In genomic region chr12:71337896-71338463, GRCm38 (mm10) we compare ENCODE assay signal across 20 mouse cellular contexts. TPM values are rescaled to one million over a fixed set of nuclear protein-coding genes. Genes with fewer than 3 reads are reported as not detected.
DNase-seq lines count a peak whose midpoint lies in the region; ATAC-seq and TF ChIP-seq lines count a peak whose summit lies in the region.
"Had no signal": no experiment of that assay in that cellular context is flagged by ENCODE, and none has a peak within 500 bp of the region (broad histone marks: within the 10 kb centered on the region; RNA-seq: fewer than 3 reads in every experiment).

No protein-coding gene starts in this region.

- no peaks in the 10 kb centered on the region for H3K36me3 ChIP-seq in heart, embryonic 11.5 days (ENCODE audit: control insufficient read depth, insufficient read depth, low read length)
- no peaks in the 10 kb centered on the region for H3K36me3 ChIP-seq in neural tube, embryonic 12.5 days
- no peaks in the 10 kb centered on the region for H3K36me3 ChIP-seq in hindbrain, postnatal 0 days (ENCODE audit: insufficient read depth, low read length)
- H3K36me3 ChIP-seq: forebrain, embryonic 15.5 days; limb, embryonic 12.5 days; liver, embryonic 13.5 days had no signal

- 47% methylated on average over 6 of the region's 6 CpGs for WGBS in heart, embryonic 11.5 days (ENCODE audit: insufficient replicate concordance)
- 51% methylated on average over 6 of the region's 6 CpGs for WGBS in neural tube, embryonic 12.5 days
- WGBS in hindbrain, postnatal 0 days = 56% methylated on average over 6 of the region's 6 CpGs

- peak overlapping the region; percentile 62; the same call in 1 of the 2 replicates for H3K27ac ChIP-seq in heart, embryonic 11.5 days (ENCODE audit: low read depth, low read length)
- H3K27ac ChIP-seq in neural tube, embryonic 12.5 days = no peak overlapping the region
- no peak overlapping the region for H3K27ac ChIP-seq in hindbrain, postnatal 0 days
- H3K27ac ChIP-seq: forebrain, embryonic 15.5 days; limb, embryonic 12.5 days; liver, embryonic 13.5 days had no signal

- ATAC-seq in heart, embryonic 11.5 days (replicated peaks; ENCODE audit: insufficient number of reproducible peaks, low FRiP score, low TSS enrichment) = no peak
- 0 out of 2 replicates have a peak, but pooled peaks have one; percentile 30 for ATAC-seq in neural tube, embryonic 12.5 days (ENCODE audit: low FRiP score, low read depth)
- ATAC-seq in hindbrain, postnatal 0 days = no peak
- ATAC-seq: forebrain, embryonic 15.5 days; inflammation-experienced regulatory T-cells, adult 6 months had no signal

- no peak for TF ChIP-seq CTCF in hindbrain, postnatal 0 days (IDR thresholded peaks at IDR 0.05; ENCODE audit: low read depth)

- H3K4me1 ChIP-seq in heart, embryonic 11.5 days (ENCODE audit: control insufficient read depth, insufficient read depth, low read length) = peaks cover 38% of the 10 kb centered on the region
- H3K4me1 ChIP-seq in neural tube, embryonic 12.5 days = peaks cover 26% of the 10 kb centered on the region
- 0 out of 2 replicates have a peak, but pooled peaks cover 6% of the 10 kb centered on the region for H3K4me1 ChIP-seq in hindbrain, postnatal 0 days (ENCODE audit: insufficient read depth, low read length)
- H3K4me1 ChIP-seq: liver, embryonic 13.5 days had no signal

- H3K4me2 ChIP-seq in heart, embryonic 11.5 days = no peak overlapping the region
- no peak overlapping the region for H3K4me2 ChIP-seq in neural tube, embryonic 12.5 days (replicated peaks)
- no peak overlapping the region for H3K4me2 ChIP-seq in hindbrain, postnatal 0 days (ENCODE audit: low read depth, low read length)
- H3K4me2 ChIP-seq: forebrain, embryonic 15.5 days; limb, embryonic 12.5 days; liver, embryonic 13.5 days had no signal

- intact Hi-C loops in heart, postnatal 14 days (cut with DNase I) = no loop called here

- H3K9ac ChIP-seq in heart, embryonic 11.5 days (ENCODE audit: low read depth, low read length) = no peak overlapping the region
- H3K9ac ChIP-seq in neural tube, embryonic 12.5 days = no peak overlapping the region
- no peak overlapping the region for H3K9ac ChIP-seq in hindbrain, postnatal 0 days (replicated peaks; ENCODE audit: low read length)
- H3K9ac ChIP-seq: forebrain, embryonic 15.5 days; limb, embryonic 12.5 days; liver, embryonic 13.5 days had no signal

- no peaks in the 10 kb centered on the region for H3K9me3 ChIP-seq in heart, embryonic 11.5 days (replicated peaks; ENCODE audit: control insufficient read depth, low read length)
- H3K9me3 ChIP-seq in neural tube, embryonic 12.5 days = no peaks in the 10 kb centered on the region
- no peaks in the 10 kb centered on the region for H3K9me3 ChIP-seq in hindbrain, postnatal 0 days (ENCODE audit: low read length)
- H3K9me3 ChIP-seq: forebrain, embryonic 15.5 days; limb, embryonic 12.5 days; liver, embryonic 13.5 days had no signal

- no peak overlapping the region for H3K4me3 ChIP-seq in heart, embryonic 11.5 days (ENCODE audit: low read depth, low read length)
- no peak overlapping the region for H3K4me3 ChIP-seq in neural tube, embryonic 12.5 days
- no peak overlapping the region for H3K4me3 ChIP-seq in hindbrain, postnatal 0 days (ENCODE audit: low read length)
- H3K4me3 ChIP-seq: forebrain, embryonic 15.5 days; limb, embryonic 12.5 days; liver, embryonic 13.5 days had no signal

- H3K27me3 ChIP-seq in heart, embryonic 11.5 days (ENCODE audit: control insufficient read depth, insufficient read depth, low read length) = no peaks in the 10 kb centered on the region
- no peaks in the 10 kb centered on the region for H3K27me3 ChIP-seq in neural tube, embryonic 12.5 days (replicated peaks)
- no peaks in the 10 kb centered on the region for H3K27me3 ChIP-seq in hindbrain, postnatal 0 days (ENCODE audit: insufficient read depth, low read length)
- H3K27me3 ChIP-seq: forebrain, embryonic 15.5 days; limb, embryonic 12.5 days; liver, embryonic 13.5 days had no signal

- DNase-seq in heart, postnatal 14 days = no peak
- DNase-seq in neural tube, embryonic 10.5 days (ENCODE audit: extremely low spot score, low spot score) = no peak
- DNase-seq in hindbrain, postnatal 0 days (ENCODE audit: low spot score) = peak; percentile 48
- DNase-seq in urinary bladder, postnatal 14 days (ENCODE audit: low spot score) = no peak
- no peak for DNase-seq in urinary bladder, postnatal 36 days (ENCODE audit: low spot score in 2 of 2)
- DNase-seq: adrenal gland, postnatal 10 days; B cell, adult 2 months; cerebellum, adult 18-20 months; kidney, adult 8-10 months; kidney, postnatal 25 days; layer of hippocampus, adult 9-11 months; liver, embryonic 13.5 days; retina, postnatal 1 day; thymus, postnatal 36 days had no signal

RNA-seq across cellular contexts. Expression of gene Dact1, which starts 28.3 kb away (rescaled TPM):
- polyA plus RNA-seq in heart, embryonic 11.5 days (2014; fragmentation: Nextera tagmentation; extraction: Ambion mirVana) = 10.7 and 11.1 TPM in 2 replicates
- total RNA-seq in heart, postnatal 14 days (2021) = 1 to 10 TPM; 6.6 to 7.4 TPM
- polyA plus RNA-seq in neural tube, embryonic 12.5 days (2016; fragmentation: Nextera tagmentation; extraction: Ambion mirVana) = 47.5 and 49.2 TPM in 2 replicates
- total RNA-seq in hindbrain, postnatal 0 days (2014; rRNA removed) = 40.8 and 54.3 TPM in 2 replicates
- 11.2 and 12.7 TPM in 2 replicates for polyA plus RNA-seq in hindbrain, postnatal 0 days (2015; fragmentation: Nextera tagmentation; extraction: Ambion mirVana)
- total RNA-seq: neutrophil, adult 5-6 weeks had no signal
- polyA plus RNA-seq: inflammation-experienced regulatory T-cells, adult 6 months had no signal
